Mouse (Mus musculus): ENCODE measurements around the gene Thsd7b. TPM values are rescaled to one million over a fixed set of nuclear protein-coding genes. Genes with fewer than 3 reads are reported as not detected.

The Thsd7b gene
- polyA plus RNA-seq, 1 experiment, result 0.11 TPM

GRCm38 (mm10) chr1:129837324-129837723 lies 564.2 kb downstream of the Thsd7b start:
- WGBS, result 26% methylated on average over 2 of the region's 2 CpGs
- TF ChIP-seq CTCF (conservative IDR thresholded peaks at IDR 0.05; ENCODE audit: insufficient read depth, insufficient read length, low read depth, low read length) (no peak), POLR2A (IDR thresholded peaks at IDR 0.05; ENCODE audit: low read depth, low read length) (no peak)
- Histone ChIP-seq H3K4me3 (ENCODE audit: insufficient read depth, low read depth, low read length) (no peak overlapping the region), H3K27ac (ENCODE audit: insufficient read depth, low read depth, low read length) (no peak overlapping the region), H3K36me3 (ENCODE audit: control insufficient read depth, insufficient read depth, low read length) (no peaks in the 10 kb centered on the region), H3K27me3 (replicated peaks; ENCODE audit: control insufficient read depth, insufficient read depth, low read length) (no peaks in the 10 kb centered on the region), H3K4me1 (ENCODE audit: control insufficient read depth, insufficient read depth, low read length) (no peaks in the 10 kb centered on the region)
- DNase-seq, result no peak

GRCm38 (mm10) chr1:129837776-129838175 lies 564.7 kb downstream of the Thsd7b start:
- H3K4me3 ChIP-seq (ENCODE audit: insufficient read depth, low read depth, low read length), result no peak overlapping the region
- no peak overlapping the region for H3K27ac ChIP-seq (ENCODE audit: insufficient read depth, low read depth, low read length)
- no peaks in the 10 kb centered on the region for H3K4me1 ChIP-seq (ENCODE audit: control insufficient read depth, insufficient read depth, low read length)
- peak; percentile 17 for DNase-seq
- TF ChIP-seq POLR2A (IDR thresholded peaks at IDR 0.05; ENCODE audit: low read depth, low read length) (no peak), CTCF (conservative IDR thresholded peaks at IDR 0.05; ENCODE audit: insufficient read depth, insufficient read length, low read depth, low read length) (no peak)
- H3K36me3 ChIP-seq (ENCODE audit: control insufficient read depth, insufficient read depth, low read length), result no peaks in the 10 kb centered on the region
- no peaks in the 10 kb centered on the region for H3K27me3 ChIP-seq (replicated peaks; ENCODE audit: control insufficient read depth, insufficient read depth, low read length)
- 10% methylated on average over 3 of the region's 3 CpGs for WGBS

GRCm38 (mm10) chr1:129838486-129838885 lies 565.4 kb downstream of the Thsd7b start:
- Histone ChIP-seq H3K4me3 (ENCODE audit: insufficient read depth, low read depth, low read length) (no peak overlapping the region), H3K36me3 (ENCODE audit: control insufficient read depth, insufficient read depth, low read length) (no peaks in the 10 kb centered on the region), H3K27ac (ENCODE audit: insufficient read depth, low read depth, low read length) (no peak overlapping the region), H3K27me3 (replicated peaks; ENCODE audit: control insufficient read depth, insufficient read depth, low read length) (no peaks in the 10 kb centered on the region), H3K4me1 (ENCODE audit: control insufficient read depth, insufficient read depth, low read length) (no peaks in the 10 kb centered on the region)
- TF ChIP-seq CTCF (conservative IDR thresholded peaks at IDR 0.05; ENCODE audit: insufficient read depth, insufficient read length, low read depth, low read length) (no peak), POLR2A (IDR thresholded peaks at IDR 0.05; ENCODE audit: low read depth, low read length) (no peak)
- no peak for DNase-seq

GRCm38 (mm10) chr1:129843416-129843815 lies 570.3 kb downstream of the Thsd7b start:
- Histone ChIP-seq H3K27me3 (replicated peaks; ENCODE audit: control insufficient read depth, insufficient read depth, low read length) (no peaks in the 10 kb centered on the region), H3K4me1 (ENCODE audit: control insufficient read depth, insufficient read depth, low read length) (no peaks in the 10 kb centered on the region), H3K4me3 (ENCODE audit: insufficient read depth, low read depth, low read length) (no peak overlapping the region), H3K27ac (ENCODE audit: insufficient read depth, low read depth, low read length) (no peak overlapping the region), H3K36me3 (ENCODE audit: control insufficient read depth, insufficient read depth, low read length) (no peaks in the 10 kb centered on the region)
- peak; percentile 24 for DNase-seq
- 25% methylated on average over 2 of the region's 2 CpGs for WGBS
- TF ChIP-seq POLR2A (IDR thresholded peaks at IDR 0.05; ENCODE audit: low read depth, low read length) (no peak), CTCF (conservative IDR thresholded peaks at IDR 0.05; ENCODE audit: insufficient read depth, insufficient read length, low read depth, low read length) (no peak)

- Histone ChIP-seq H3K27ac (ENCODE audit: insufficient read depth, low read depth, low read length) (no peak overlapping the region), H3K4me3 (ENCODE audit: insufficient read depth, low read depth, low read length) (no peak overlapping the region), H3K4me1 (ENCODE audit: control insufficient read depth, insufficient read depth, low read length) (no peaks in the 10 kb centered on the region), H3K27me3 (replicated peaks; ENCODE audit: control insufficient read depth, insufficient read depth, low read length) (no peaks in the 10 kb centered on the region), H3K36me3 (ENCODE audit: control insufficient read depth, insufficient read depth, low read length) (no peaks in the 10 kb centered on the region)
- TF ChIP-seq CTCF (conservative IDR thresholded peaks at IDR 0.05; ENCODE audit: insufficient read depth, insufficient read length, low read depth, low read length), result no peak
- TF ChIP-seq POLR2A (IDR thresholded peaks at IDR 0.05; ENCODE audit: low read depth, low read length), result no peak
- 64% methylated on average over 5 of the region's 5 CpGs for WGBS
- no peak for DNase-seq
Observed at GRCm38 (mm10) chr1:129850007-129850564, 577.0 kb downstream of the Thsd7b start.

GRCm38 (mm10) chr1:129867714-129868113 lies 594.6 kb downstream of the Thsd7b start:
- no peaks in the 10 kb centered on the region for H3K27me3 ChIP-seq (replicated peaks; ENCODE audit: control insufficient read depth, insufficient read depth, low read length)
- no peak overlapping the region for H3K4me3 ChIP-seq (ENCODE audit: insufficient read depth, low read depth, low read length)
- H3K27ac ChIP-seq (ENCODE audit: insufficient read depth, low read depth, low read length), result no peak overlapping the region
- no peak for DNase-seq
- 68% methylated on average over 6 of the region's 6 CpGs for WGBS
- H3K4me1 ChIP-seq (ENCODE audit: control insufficient read depth, insufficient read depth, low read length), result no peaks in the 10 kb centered on the region
- no peaks in the 10 kb centered on the region for H3K36me3 ChIP-seq (ENCODE audit: control insufficient read depth, insufficient read depth, low read length)
- TF ChIP-seq POLR2A (IDR thresholded peaks at IDR 0.05; ENCODE audit: low read depth, low read length) (no peak), CTCF (conservative IDR thresholded peaks at IDR 0.05; ENCODE audit: insufficient read depth, insufficient read length, low read depth, low read length) (no peak)

- Histone ChIP-seq H3K4me3 (ENCODE audit: insufficient read depth, low read depth, low read length) (no peak overlapping the region), H3K27ac (ENCODE audit: insufficient read depth, low read depth, low read length) (no peak overlapping the region), H3K27me3 (replicated peaks; ENCODE audit: control insufficient read depth, insufficient read depth, low read length) (no peaks in the 10 kb centered on the region), H3K4me1 (ENCODE audit: control insufficient read depth, insufficient read depth, low read length) (no peaks in the 10 kb centered on the region), H3K36me3 (ENCODE audit: control insufficient read depth, insufficient read depth, low read length) (no peaks in the 10 kb centered on the region)
- 58% methylated on average over 4 of the region's 4 CpGs for WGBS
- no peak for TF ChIP-seq POLR2A (IDR thresholded peaks at IDR 0.05; ENCODE audit: low read depth, low read length)
- TF ChIP-seq CTCF (conservative IDR thresholded peaks at IDR 0.05; ENCODE audit: insufficient read depth, insufficient read length, low read depth, low read length), result no peak
- DNase-seq, result no peak
Observed at GRCm38 (mm10) chr1:129874355-129874754, 601.3 kb downstream of the Thsd7b start.
